Comparison of ENCODE assay signal across 20 mouse cellular contexts in the genomic region with DNA sequence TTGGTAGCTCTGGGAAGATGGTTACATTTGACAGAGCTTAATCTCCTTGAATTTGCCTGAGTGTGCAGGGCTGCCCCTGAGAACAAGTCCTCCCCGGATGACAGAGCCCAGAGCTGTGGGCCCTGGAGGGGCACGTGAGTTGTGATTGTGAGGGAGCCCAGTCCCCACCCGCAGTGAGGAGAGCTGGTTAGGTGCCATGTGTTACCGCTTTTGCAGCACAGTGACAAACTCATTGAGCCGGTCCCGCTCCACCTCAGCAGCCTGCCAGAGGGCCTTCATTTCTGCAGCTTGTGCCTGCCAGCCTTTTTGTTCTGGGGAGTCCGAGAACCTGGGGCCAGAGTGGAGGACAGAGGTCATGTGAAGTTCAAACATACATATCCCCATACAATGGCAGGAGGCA. TPM values are rescaled to one million over a fixed set of nuclear protein-coding genes. Genes with fewer than 3 reads are reported as not detected.
DNase-seq lines count a peak whose midpoint lies in the region; TF ChIP-seq lines count a peak whose summit lies in the region.
"Had no signal": no experiment of that assay in that cellular context is flagged by ENCODE, and none has a peak within 500 bp of the region (broad histone marks: within the 10 kb centered on the region; RNA-seq: fewer than 3 reads in every experiment).

No protein-coding gene starts in this region.

- no peaks in the 10 kb centered on the region for H3K27me3 ChIP-seq in embryonic facial prominence, embryonic 10.5 days (replicated peaks; ENCODE audit: low read depth, poor library complexity, severe bottlenecking)
- H3K27me3 ChIP-seq: embryonic facial prominence, embryonic 15.5 days; kidney, embryonic 15.5 days; liver, embryonic 15.5 days had no signal

- no peak overlapping the region for H3K4me3 ChIP-seq in embryonic facial prominence, embryonic 10.5 days
- H3K4me3 ChIP-seq in lung, adult 2 months (replicated peaks; ENCODE audit: extremely low read depth, low read depth, low read length) = no peak overlapping the region
- H3K4me3 ChIP-seq: embryonic facial prominence, embryonic 15.5 days; heart, adult 2 months; kidney, embryonic 15.5 days; liver, embryonic 15.5 days had no signal

- no peaks in the 10 kb centered on the region for H3K36me3 ChIP-seq in embryonic facial prominence, embryonic 10.5 days (replicated peaks)
- H3K36me3 ChIP-seq: embryonic facial prominence, embryonic 15.5 days; kidney, embryonic 15.5 days; liver, embryonic 15.5 days had no signal

- H3K27ac ChIP-seq in embryonic facial prominence, embryonic 10.5 days (replicated peaks) = peak overlapping the region; percentile 4
- H3K27ac ChIP-seq: embryonic facial prominence, embryonic 15.5 days; heart, adult 2 months; kidney, embryonic 15.5 days; liver, embryonic 15.5 days had no signal

- TF ChIP-seq CTCF in brain, embryonic 14.5 days (IDR thresholded peaks at IDR 0.05; ENCODE audit: borderline replicate concordance, extremely low read depth, insufficient read depth, insufficient read length) = no peak
- TF ChIP-seq CTCF in lung, adult 2 months (IDR thresholded peaks at IDR 0.05; ENCODE audit: insufficient read depth, low read length) = no peak

- H3K9me3 ChIP-seq in embryonic facial prominence, embryonic 10.5 days = no peaks in the 10 kb centered on the region
- H3K9me3 ChIP-seq: embryonic facial prominence, embryonic 15.5 days; kidney, embryonic 15.5 days; liver, embryonic 15.5 days had no signal

- DNase-seq in cerebellum, adult 9-10 months = peak; percentile 46
- DNase-seq in cerebellum, adult 11 months = no peak
- DNase-seq in layer of hippocampus, postnatal 10 days (ENCODE audit: low spot score in 2 of 2) = peak; percentile 60 to 61
- no peak for DNase-seq in layer of hippocampus, adult 11-12 months (ENCODE audit: low spot score)
- peak; percentile 46 for DNase-seq in brain, embryonic 14.5 days (ENCODE audit: low read depth)
- DNase-seq in embryonic facial prominence, embryonic 10.5 days (ENCODE audit: low spot score) = no peak
- no peak for DNase-seq in lung, adult 2 months
- no peak for DNase-seq in adrenal gland, adult 8-10 months
- DNase-seq: heart, adult 2 months; lung, postnatal 14 days; thymus, postnatal 4 days had no signal

- no peak for TF ChIP-seq POLR2A in brain, embryonic 14.5 days (IDR thresholded peaks at IDR 0.05; ENCODE audit: borderline replicate concordance, extremely low read depth, insufficient read depth, insufficient read length, poor library complexity, severe bottlenecking)
- TF ChIP-seq POLR2A in lung, adult 2 months (IDR thresholded peaks at IDR 0.05; ENCODE audit: borderline replicate concordance, extremely low read depth, low read depth, low read length) = no peak

- H3K4me1 ChIP-seq in embryonic facial prominence, embryonic 10.5 days = peaks cover 43% of the 10 kb centered on the region
- H3K4me1 ChIP-seq in lung, adult 2 months (ENCODE audit: control insufficient read depth, insufficient read depth, low read length) = peaks cover 9% of the 10 kb centered on the region
- H3K4me1 ChIP-seq: liver, embryonic 15.5 days had no signal

- WGBS in embryonic facial prominence, embryonic 10.5 days = 67% methylated on average over 7 of the region's 7 CpGs
- WGBS in lung, adult 2 months = 74% methylated on average over 7 of the region's 7 CpGs

RNA-seq across cellular contexts. Expression of a gene that starts 15.6 kb away (rescaled TPM):
- total RNA-seq in layer of hippocampus, postnatal 10 days (2021) = 1 to 10 TPM; 2.8 to 2.9 TPM
- 0.40 and 0.49 TPM in 2 replicates for polyA plus RNA-seq in brain, embryonic 14.5 days (2012; rRNA removed)
- polyA plus RNA-seq in embryonic facial prominence, embryonic 10.5 days (2016; fragmentation: Nextera tagmentation; extraction: Ambion mirVana) = not detected in 2 replicates
- 7.4 and 11.0 TPM in 2 replicates for polyA plus RNA-seq in lung, adult 2 months (2012; rRNA removed)
- under 1 TPM in 1 of 4 experiments, not detected in 3; 0.59 TPM for total RNA-seq in adrenal gland, adult 8-10 months (2022)
- total RNA-seq: common myeloid progenitor, adult 5-6 weeks had no signal
- polyA plus RNA-seq: activated CD4-positive, CD25-positive, alpha-beta regulatory T cell, adult 4 months; forebrain, embryonic 14.5 days; limb, embryonic 11.5 days; midbrain, embryonic 11.5 days had no signal

RNA-seq across cellular contexts. Expression of a gene that starts 30.5 kb away (rescaled TPM):
- 1 to 10 TPM; 2.9 to 3.2 TPM for total RNA-seq in layer of hippocampus, postnatal 10 days (2021)
- 0.55 and 0.72 TPM in 2 replicates for polyA plus RNA-seq in brain, embryonic 14.5 days (2012; rRNA removed)
- 0.17 and 0.26 TPM in 2 replicates for polyA plus RNA-seq in embryonic facial prominence, embryonic 10.5 days (2016; fragmentation: Nextera tagmentation; extraction: Ambion mirVana)
- 0.49 and 4.4 TPM in 2 replicates for polyA plus RNA-seq in lung, adult 2 months (2012; rRNA removed)
- total RNA-seq in adrenal gland, adult 8-10 months (2022) = under 1 TPM in 1 of 4 experiments, not detected in 3; 0.15 TPM
- polyA plus RNA-seq: activated CD4-positive, CD25-positive, alpha-beta regulatory T cell, adult 4 months had no signal

RNA-seq across cellular contexts. Expression of a gene that starts 31.3 kb away (rescaled TPM):
- 1 to 10 TPM; 6.6 to 7.7 TPM for total RNA-seq in layer of hippocampus, postnatal 10 days (2021)
- polyA plus RNA-seq in brain, embryonic 14.5 days (2012; rRNA removed) = 2.7 and 2.9 TPM in 2 replicates
- 0.83 and 1.2 TPM in 2 replicates for polyA plus RNA-seq in embryonic facial prominence, embryonic 10.5 days (2016; fragmentation: Nextera tagmentation; extraction: Ambion mirVana)
- 4.2 and 5.1 TPM in 2 replicates for polyA plus RNA-seq in lung, adult 2 months (2012; rRNA removed)
- 1 to 10 TPM in 3 of 4 experiments, under 1 TPM in 1; 0.73 to 2.2 (median 1.6) TPM for total RNA-seq in adrenal gland, adult 8-10 months (2022)
- total RNA-seq: common myeloid progenitor, adult 5-6 weeks; heart, adult 2 months; heart, postnatal 10 days had no signal
- polyA plus RNA-seq: activated CD4-positive, CD25-positive, alpha-beta regulatory T cell, adult 4 months; liver, embryonic 15.5 days had no signal

RNA-seq across cellular contexts. Expression of a gene that starts 48.8 kb away (rescaled TPM):
- 100 to 1,000 TPM; 104 to 108 TPM for total RNA-seq in layer of hippocampus, postnatal 10 days (2021)
- polyA plus RNA-seq in brain, embryonic 14.5 days (2012; rRNA removed) = 38.8 and 51.4 TPM in 2 replicates
- polyA plus RNA-seq in embryonic facial prominence, embryonic 10.5 days (2016; fragmentation: Nextera tagmentation; extraction: Ambion mirVana) = 5.3 and 6.4 TPM in 2 replicates
- polyA plus RNA-seq in lung, adult 2 months (2012; rRNA removed) = 26.8 and 46.2 TPM in 2 replicates
- 10 to 100 TPM; 39.3 to 64.2 (median 52.9) TPM for total RNA-seq in adrenal gland, adult 8-10 months (2022)
- polyA plus RNA-seq: activated CD4-positive, CD25-positive, alpha-beta regulatory T cell, adult 4 months had no signal

RNA-seq across cellular contexts. Expression of a gene that starts 50.2 kb away (rescaled TPM):
- total RNA-seq in layer of hippocampus, postnatal 10 days (2021) = 100 to 1,000 TPM in 1 of 2 experiments, 10 to 100 TPM in 1; 99.3 to 103 TPM
- 42.6 and 43.8 TPM in 2 replicates for polyA plus RNA-seq in brain, embryonic 14.5 days (2012; rRNA removed)
- 195 and 201 TPM in 2 replicates for polyA plus RNA-seq in embryonic facial prominence, embryonic 10.5 days (2016; fragmentation: Nextera tagmentation; extraction: Ambion mirVana)
- 11.6 and 24.4 TPM in 2 replicates for polyA plus RNA-seq in lung, adult 2 months (2012; rRNA removed)
- 100 to 1,000 TPM in 1 of 4 experiments, 10 to 100 TPM in 3; 86.5 to 102 (median 87.4) TPM for total RNA-seq in adrenal gland, adult 8-10 months (2022)

Comparison
In these comparisons a context has a peak if more than half of its experiments do, and no peak if none do; other contexts are left out.
1. DNase-seq: peak in cerebellum, adult 9-10 months (single experiment), layer of hippocampus, postnatal 10 days (2 of 2) and brain, embryonic 14.5 days (single experiment); none in cerebellum, adult 11 months (single experiment), layer of hippocampus, adult 11-12 months (single experiment), embryonic facial prominence, embryonic 10.5 days (single experiment), lung, adult 2 months (single experiment) and adrenal gland, adult 8-10 months (single experiment).